8 mouse cellular contexts compared by ENCODE assay signal in the genomic region with DNA sequence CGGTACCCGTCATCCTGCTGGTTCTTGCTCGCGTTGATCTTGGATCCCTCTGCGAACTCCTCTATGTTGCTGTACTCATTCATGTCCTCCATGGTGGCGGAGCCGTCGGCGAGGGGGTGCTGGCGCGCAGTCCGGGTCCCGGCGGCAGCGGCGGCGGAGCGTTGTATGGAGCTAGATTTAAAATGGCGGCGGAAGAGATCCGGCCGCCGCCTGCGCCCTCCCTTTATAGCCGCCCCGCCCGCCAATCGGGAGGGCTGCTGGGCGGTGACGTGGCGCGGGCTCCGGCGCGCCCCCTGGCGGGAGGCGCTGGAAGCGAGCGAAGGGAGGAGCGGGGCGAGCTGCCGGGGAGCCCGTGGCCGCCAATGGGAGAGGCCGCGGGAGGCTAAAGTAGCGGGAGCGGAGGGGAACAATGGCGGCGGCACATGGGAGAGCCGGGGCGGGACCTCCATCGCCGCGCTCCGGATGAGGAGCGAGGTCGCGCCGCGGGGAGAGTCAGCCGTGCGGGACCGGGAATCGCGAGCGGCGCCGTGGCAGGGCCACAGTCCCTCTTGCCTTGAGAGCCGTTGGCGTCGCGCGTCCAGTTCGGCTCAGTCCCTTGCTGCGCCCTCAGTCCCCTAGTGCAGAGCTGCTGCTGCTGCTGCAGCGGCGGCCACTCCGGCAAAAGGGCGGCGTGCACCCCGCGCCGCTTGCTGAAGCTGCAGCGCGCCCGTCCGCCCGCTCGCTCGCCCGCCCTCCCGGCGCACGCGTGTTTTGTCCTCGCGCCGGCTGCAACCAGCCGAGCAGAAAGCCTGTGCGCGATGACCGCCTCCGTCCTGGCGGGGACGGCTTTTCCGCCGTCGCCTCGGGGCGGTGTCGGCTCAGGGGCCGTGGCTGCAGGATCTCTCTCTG. TPM values are rescaled to one million over a fixed set of nuclear protein-coding genes. Genes with fewer than 3 reads are reported as not detected.
A peak's percentile ranks its signal among the peaks of the same experiment; 100 is the strongest.
DNase-seq lines count a peak whose midpoint lies in the region; ATAC-seq and TF ChIP-seq lines count a peak whose summit lies in the region.

No protein-coding gene starts in this region.

- peak overlapping the region; percentile 99 for H3K4me3 ChIP-seq in G1E (ENCODE audit: low read depth, low read length)
- peak overlapping the region; percentile 97 for H3K4me3 ChIP-seq in forebrain, embryonic 16.5 days (replicated peaks; ENCODE audit: low read length)
- H3K4me3 ChIP-seq in layer of hippocampus, adult 2 months = peak overlapping the region; percentile 95
- peak overlapping the region; percentile 94 for H3K4me3 ChIP-seq in lung, adult 2 months (replicated peaks; ENCODE audit: extremely low read depth, low read depth, low read length)
- peak overlapping the region; percentile 93 for H3K4me3 ChIP-seq in neural tube, embryonic 15.5 days (replicated peaks)

- TF ChIP-seq CTCF in G1E (IDR thresholded peaks at IDR 0.05; ENCODE audit: low read depth, low read length) = peak; percentile 63; the same call in 1 of the 2 replicates
- TF ChIP-seq CTCF in layer of hippocampus, adult 2 months (conservative IDR thresholded peaks at IDR 0.05) = peak; percentile 100; the same call in 1 of the 2 replicates
- peak; percentile 47; the same call in 1 of the 2 replicates for TF ChIP-seq CTCF in lung, adult 2 months (IDR thresholded peaks at IDR 0.05; ENCODE audit: insufficient read depth, low read length)

- peaks cover 58% of the 10 kb centered on the region for H3K36me3 ChIP-seq in G1E (replicated peaks)
- peaks cover 7% of the 10 kb centered on the region for H3K36me3 ChIP-seq in forebrain, embryonic 16.5 days (ENCODE audit: control insufficient read depth, insufficient read depth)
- peaks cover 11% of the 10 kb centered on the region for H3K36me3 ChIP-seq in neural tube, embryonic 15.5 days

- no peaks in the 10 kb centered on the region for H3K27me3 ChIP-seq in G1E (ENCODE audit: insufficient read depth, low read length)
- no peaks in the 10 kb centered on the region for H3K27me3 ChIP-seq in forebrain, embryonic 16.5 days (replicated peaks; ENCODE audit: control insufficient read depth, insufficient read depth, low read length)
- H3K27me3 ChIP-seq in neural tube, embryonic 15.5 days (replicated peaks) = no peaks in the 10 kb centered on the region

- no peaks in the 10 kb centered on the region for H3K9me3 ChIP-seq in G1E (replicated peaks)
- H3K9me3 ChIP-seq in forebrain, embryonic 16.5 days (ENCODE audit: control insufficient read depth, low read length) = no peaks in the 10 kb centered on the region
- H3K9me3 ChIP-seq in neural tube, embryonic 15.5 days (replicated peaks) = no peaks in the 10 kb centered on the region

- H3K4me2 ChIP-seq in forebrain, embryonic 16.5 days (ENCODE audit: low read length) = peak overlapping the region; percentile 47
- H3K4me2 ChIP-seq in neural tube, embryonic 15.5 days = peak overlapping the region; percentile 89

- TF ChIP-seq POLR2A in lung, adult 2 months (IDR thresholded peaks at IDR 0.05; ENCODE audit: borderline replicate concordance, extremely low read depth, low read depth, low read length) = peak; percentile 82

- intact Hi-C loops in heart, postnatal 36 days (cut with DNase I) = loop anchor here (5.0 to 10.0 kb wide), 2 partner anchors 112 to 794 kb away; no protein-coding TSS in a partner anchor

- ATAC-seq in G1E (ENCODE audit: extremely low read depth, insufficient number of reproducible peaks, low FRiP score, poor library complexity, severe bottlenecking) = peak; percentile 37
- peak; percentile 79 for ATAC-seq in forebrain, embryonic 16.5 days
- ATAC-seq in neural tube, embryonic 15.5 days (ENCODE audit: low FRiP score) = peak; percentile 85

- peak; percentile 90 for DNase-seq in G1E (ENCODE audit: low spot score)
- DNase-seq in cerebellum, adult 18-20 months = peak; percentile 94 to 99
- DNase-seq in heart, postnatal 36 days = peak; percentile 98 to 99
- peak; percentile 95 to 99 for DNase-seq in layer of hippocampus, adult 2 months (ENCODE audit: low spot score in 2 of 2)
- peak; percentile 96 for DNase-seq in lung, adult 2 months
- peak; percentile 98 for DNase-seq in testis, postnatal 10 days (ENCODE audit: low spot score)

- H3K9ac ChIP-seq in forebrain, embryonic 16.5 days (replicated peaks; ENCODE audit: low read depth, low read length) = peak overlapping the region; percentile 100
- peak overlapping the region; percentile 99 for H3K9ac ChIP-seq in neural tube, embryonic 15.5 days (replicated peaks)

- under 1% methylated on average over 106 of the region's 113 CpGs for WGBS in forebrain, embryonic 16.5 days
- under 1% methylated on average over 98 of the region's 113 CpGs for WGBS in lung, adult 2 months
- under 1% methylated on average over 106 of the region's 113 CpGs for WGBS in neural tube, embryonic 15.5 days

- peaks cover 44% of the 10 kb centered on the region for H3K4me1 ChIP-seq in G1E (ENCODE audit: insufficient read depth, low read depth, low read length)
- H3K4me1 ChIP-seq in forebrain, embryonic 16.5 days (replicated peaks; ENCODE audit: control insufficient read depth, insufficient read depth, low read length) = peaks cover 44% of the 10 kb centered on the region
- H3K4me1 ChIP-seq in lung, adult 2 months (ENCODE audit: control insufficient read depth, insufficient read depth, low read length) = peaks cover 19% of the 10 kb centered on the region
- H3K4me1 ChIP-seq in neural tube, embryonic 15.5 days = peaks cover 57% of the 10 kb centered on the region

- peak overlapping the region; percentile 100 for H3K27ac ChIP-seq in forebrain, embryonic 16.5 days (ENCODE audit: low read length)
- peak overlapping the region; percentile 100 for H3K27ac ChIP-seq in layer of hippocampus, adult 2 months
- H3K27ac ChIP-seq in neural tube, embryonic 15.5 days (replicated peaks) = peak overlapping the region; percentile 99

RNA-seq across cellular contexts. Expression of gene Hnrnpdl, which starts 0.5 kb away (rescaled TPM):
- total RNA-seq in G1E (2014; fragmentation: Nextera tagmentation) (150 and 157 TPM in 2 replicates), G1E (2017) (291 and 340 TPM in 2 replicates)
- polyA plus RNA-seq in G1E (2012) = 157 and 164 TPM in 2 replicates
- polyA plus RNA-seq in forebrain, embryonic 16.5 days (2015; fragmentation: Nextera tagmentation; extraction: Ambion mirVana) = 246 and 250 TPM in 2 replicates
- total RNA-seq in heart, postnatal 36 days (2021) = 10 to 100 TPM; 60.2 to 70.6 TPM
- 100 to 1,000 TPM; 203 to 216 TPM for total RNA-seq in layer of hippocampus, adult 2 months (2021)
- 54.2 and 74.0 TPM in 2 replicates for polyA plus RNA-seq in lung, adult 2 months (2012; rRNA removed)
- polyA plus RNA-seq in neural tube, embryonic 15.5 days (2015; fragmentation: Nextera tagmentation; extraction: Ambion mirVana) = 172 and 181 TPM in 2 replicates

RNA-seq across cellular contexts. Expression of gene Enoph1, which starts 0.8 kb away (rescaled TPM):
- total RNA-seq in G1E (2014; fragmentation: Nextera tagmentation) (41.7 and 46.9 TPM in 2 replicates), G1E (2017) (34.0 and 42.3 TPM in 2 replicates)
- polyA plus RNA-seq in G1E (2012) = 48.5 and 52.4 TPM in 2 replicates
- 68.0 and 69.1 TPM in 2 replicates for polyA plus RNA-seq in forebrain, embryonic 16.5 days (2015; fragmentation: Nextera tagmentation; extraction: Ambion mirVana)
- 1 to 10 TPM; 6.5 to 8.6 TPM for total RNA-seq in heart, postnatal 36 days (2021)
- total RNA-seq in layer of hippocampus, adult 2 months (2021) = 10 to 100 TPM; 50.8 to 51.9 TPM
- polyA plus RNA-seq in lung, adult 2 months (2012; rRNA removed) = 33.1 and 34.0 TPM in 2 replicates
- 52.3 and 53.4 TPM in 2 replicates for polyA plus RNA-seq in neural tube, embryonic 15.5 days (2015; fragmentation: Nextera tagmentation; extraction: Ambion mirVana)

Comparison
In these comparisons a context has a peak if more than half of its experiments do, and no peak if none do; other contexts are left out.
1. Peak in every context shown above with its lines: DNase-seq, ATAC-seq, H3K4me3 ChIP-seq and H3K27ac ChIP-seq.
2. CTCF ChIP-seq: peak in every context shown above with its lines; median percentile 100 in layer of hippocampus, adult 2 months; 63 in G1E; 47 in lung, adult 2 months.